Mouse (Mus musculus): ENCODE results near the gene Prss48. TPM values are rescaled to one million over a fixed set of nuclear protein-coding genes. Genes with fewer than 3 reads are reported as not detected.

Prss48 gene
- not detected for total RNA-seq (2021)
- long read RNA-seq: 0 reads

- DNase-seq (ENCODE audit: low spot score in 2 of 2): no peak
These were observed at the start of gene Prss48 for GRCm38 (mm10) chr3:86002423-86002822. TSS of gene Prss48 (minus strand) at chr3:86002491.

- DNase-seq (ENCODE audit: low spot score in 2 of 2): no peak
These were observed 46.8 kb upstream of the Prss48 start for GRCm38 (mm10) chr3:86049041-86049440.

- DNase-seq (ENCODE audit: low spot score in 2 of 2): peak; percentile 39 to 78
These were observed 45.6 kb upstream of the Prss48 start for GRCm38 (mm10) chr3:86047686-86048408.

- no peak for DNase-seq (ENCODE audit: low spot score in 2 of 2)
These were observed 38.3 kb upstream of the Prss48 start for GRCm38 (mm10) chr3:86040286-86041201.

GRCm38 (mm10) chr3:86038648-86039047, 36.4 kb upstream of the Prss48 start:
- DNase-seq (ENCODE audit: low spot score in 2 of 2): no peak

- DNase-seq (ENCODE audit: low spot score in 2 of 2): no peak
These were observed 35.7 kb upstream of the Prss48 start for GRCm38 (mm10) chr3:86037926-86038484.

GRCm38 (mm10) chr3:86033455-86034090, 31.3 kb upstream of the Prss48 start:
- DNase-seq (ENCODE audit: low spot score in 2 of 2): no peak

- DNase-seq (ENCODE audit: low spot score in 2 of 2): no peak
These were observed 28.3 kb upstream of the Prss48 start for GRCm38 (mm10) chr3:86030566-86030965.

GRCm38 (mm10) chr3:86028658-86029375, 26.5 kb upstream of the Prss48 start:
- DNase-seq (ENCODE audit: low spot score in 2 of 2): no peak

- no peak for DNase-seq (ENCODE audit: low spot score in 2 of 2)
These were observed 23.2 kb upstream of the Prss48 start for GRCm38 (mm10) chr3:86025341-86026137.

GRCm38 (mm10) chr3:86024065-86024795, 21.9 kb upstream of the Prss48 start:
- no peak for DNase-seq (ENCODE audit: low spot score in 2 of 2)

- DNase-seq (ENCODE audit: low spot score in 2 of 2): peak; percentile 47 to 57
These were observed 19.4 kb upstream of the Prss48 start for GRCm38 (mm10) chr3:86021651-86022050.

- no peak for DNase-seq (ENCODE audit: low spot score in 2 of 2)
These were observed 18.8 kb upstream of the Prss48 start for GRCm38 (mm10) chr3:86020921-86021650.

- DNase-seq (ENCODE audit: low spot score in 2 of 2): peak in 1 of 2 experiments; percentile 59
These were observed 15.2 kb upstream of the Prss48 start for GRCm38 (mm10) chr3:86017484-86017883.

- DNase-seq (ENCODE audit: low spot score in 2 of 2): no peak
These were observed 14.7 kb upstream of the Prss48 start for GRCm38 (mm10) chr3:86016965-86017364.

- no peak for DNase-seq (ENCODE audit: low spot score in 2 of 2)
These were observed 11.5 kb upstream of the Prss48 start for GRCm38 (mm10) chr3:86013837-86014236.

- DNase-seq (ENCODE audit: low spot score in 2 of 2): no peak
These were observed 9.5 kb upstream of the Prss48 start for GRCm38 (mm10) chr3:86011833-86012232.

- no peak for DNase-seq (ENCODE audit: low spot score in 2 of 2)
These were observed 9.1 kb upstream of the Prss48 start for GRCm38 (mm10) chr3:86011373-86011772.
